Mouse (Mus musculus) erythroblast, adult 5-6 weeks (primary cell): ENCODE data around the gene Babam2. TPM values are rescaled to one million over a fixed set of nuclear protein-coding genes. Genes with fewer than 3 reads are reported as not detected.

Source experiments
- ATAC-seq: replicated peaks from 2 replicates; pipeline ENCODE4 v1.8.0; 2016; ENCODE audit warnings: moderate number of reproducible peaks, mild to moderate bottlenecking, moderate TSS enrichment, inconsistent platforms; ENCODE audit not compliant: poor library complexity, low FRiP score, severe bottlenecking
- total RNA-seq, 2 experiments: library from RNA; stranded (forward) in 1 of 2; stranded (reverse) in 1 of 2; fragments of 150-400 nt in 1 of 2; fragments of 200-764, 138-1000 nt in 1 of 2; gene quantifications; 2 replicates each; pipeline versions ENCODE4 v1.2.3 to v1.2.4; 2015 to 2017; ENCODE audit warnings: low replicate concordance in 2 of 2

Babam2 gene
- total RNA-seq, 2 experiments from 2014 or later, result 15.5 to 83.2 TPM

DNA sequence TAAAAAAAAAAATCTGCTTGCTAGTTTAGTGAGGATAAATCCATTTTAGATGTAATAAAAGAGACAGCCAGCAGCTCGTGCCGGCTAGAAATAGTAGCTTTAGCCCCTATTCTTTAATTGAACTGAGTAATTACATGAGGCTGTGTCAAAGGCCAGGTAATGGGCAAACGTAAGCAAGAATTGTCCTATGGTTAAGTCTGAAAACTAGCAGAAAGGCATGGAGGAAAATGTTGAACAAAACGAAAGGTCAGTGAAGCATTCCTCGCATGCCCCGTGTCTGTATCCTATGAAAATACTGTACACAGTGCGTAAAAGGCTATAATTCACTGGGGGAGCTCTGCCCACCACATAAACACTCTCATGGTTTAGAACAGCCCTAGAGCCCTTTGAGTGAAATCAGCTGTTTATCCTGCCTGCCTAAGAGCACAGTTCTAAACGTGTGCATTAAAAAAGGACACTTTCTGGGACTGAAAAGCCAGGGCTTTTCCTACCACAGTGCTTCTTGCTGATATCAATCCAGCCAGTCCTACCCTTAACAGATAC lies 361.8 kb downstream of the Babam2 start:
- ATAC-seq, result no peak

DNA sequence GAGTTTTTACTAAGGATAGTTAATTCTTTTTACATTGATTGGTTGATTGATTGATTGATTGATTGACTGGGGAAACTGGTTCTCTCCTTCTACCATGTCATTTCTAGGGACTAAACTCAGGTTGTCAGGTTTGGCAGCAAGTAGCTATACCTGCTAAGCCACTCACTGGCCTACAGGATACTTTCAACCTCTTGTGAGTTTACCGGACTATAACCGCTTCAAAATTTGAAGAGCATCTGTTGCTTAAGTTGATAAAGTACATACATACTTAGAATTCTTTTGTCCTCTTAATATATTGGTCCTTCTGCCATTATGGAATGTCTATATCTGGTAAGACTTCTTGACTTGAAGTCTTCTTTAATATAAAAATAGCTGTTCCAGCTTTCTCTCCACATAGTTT lies 363.0 kb downstream of the Babam2 start:
- ATAC-seq, result no peak

- no peak for ATAC-seq
Measured at GRCm38 (mm10) chr5:32061854-32062253, 364.4 kb downstream of the Babam2 start.

- ATAC-seq, result no peak
Measured at GRCm38 (mm10) chr5:32064341-32065105, 367.0 kb downstream of the Babam2 start.

GRCm38 (mm10) chr5:32066015-32066734 lies 368.7 kb downstream of the Babam2 start:
- ATAC-seq, result no peak

DNA sequence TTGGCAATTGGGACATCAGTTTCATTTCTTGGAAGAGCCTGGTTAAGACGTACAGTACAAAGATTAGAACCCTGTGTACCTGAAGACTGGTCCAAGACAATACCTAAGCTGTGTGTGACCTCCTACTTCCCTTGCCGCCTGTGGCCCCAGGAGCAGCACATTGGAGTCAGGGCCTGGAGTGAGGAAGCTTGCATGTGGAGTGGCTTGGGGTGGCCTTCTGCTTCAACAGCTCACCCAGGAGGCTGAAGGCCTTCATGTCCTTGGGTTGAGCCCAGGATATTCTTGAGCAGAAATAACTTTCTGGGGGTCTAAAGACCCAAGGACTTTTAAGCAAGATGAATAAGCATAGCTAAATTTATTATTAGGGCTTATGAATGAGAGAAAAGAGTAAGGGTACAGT lies 369.4 kb downstream of the Babam2 start:
- ATAC-seq, result no peak

DNA sequence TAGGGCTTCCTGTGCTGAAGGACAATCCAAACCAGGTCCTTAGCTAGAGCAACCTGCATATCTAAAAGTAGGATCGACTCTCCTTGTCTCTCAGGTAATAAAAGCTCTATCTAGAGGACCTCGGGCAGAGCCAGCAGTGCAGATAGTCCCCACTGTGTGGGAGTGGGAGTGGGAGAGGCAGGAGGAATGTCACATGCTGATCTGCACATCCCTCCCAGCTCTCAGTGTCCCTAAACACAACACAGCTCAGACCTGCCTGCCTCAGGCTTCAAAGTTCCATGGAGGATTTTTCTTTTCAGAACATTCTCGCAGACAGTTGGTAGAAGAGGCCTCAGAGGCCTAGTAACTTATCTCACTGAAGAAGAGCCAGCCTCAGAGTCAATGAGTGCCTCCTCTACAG lies 371.1 kb downstream of the Babam2 start:
- ATAC-seq, result no peak

DNA sequence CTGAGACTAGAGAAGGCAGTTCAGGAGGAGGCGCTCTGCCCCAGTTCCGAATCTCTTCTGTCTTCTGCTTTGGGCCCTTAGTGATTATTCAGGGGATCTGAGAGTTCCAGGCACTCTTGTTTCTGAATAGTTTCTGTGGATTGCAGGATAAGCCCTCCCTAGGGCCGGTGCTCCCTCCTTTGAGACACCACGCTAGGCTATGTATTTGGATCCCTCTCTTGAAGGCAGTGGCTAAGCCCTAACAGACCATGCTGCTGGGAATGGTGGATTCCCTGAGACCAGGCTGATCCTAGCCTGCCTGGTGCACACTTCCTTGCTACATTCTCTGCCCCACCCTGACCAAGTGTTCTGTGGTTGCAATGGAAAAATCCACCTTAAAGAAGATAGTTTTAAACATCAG lies 371.6 kb downstream of the Babam2 start:
- no peak for ATAC-seq

DNA sequence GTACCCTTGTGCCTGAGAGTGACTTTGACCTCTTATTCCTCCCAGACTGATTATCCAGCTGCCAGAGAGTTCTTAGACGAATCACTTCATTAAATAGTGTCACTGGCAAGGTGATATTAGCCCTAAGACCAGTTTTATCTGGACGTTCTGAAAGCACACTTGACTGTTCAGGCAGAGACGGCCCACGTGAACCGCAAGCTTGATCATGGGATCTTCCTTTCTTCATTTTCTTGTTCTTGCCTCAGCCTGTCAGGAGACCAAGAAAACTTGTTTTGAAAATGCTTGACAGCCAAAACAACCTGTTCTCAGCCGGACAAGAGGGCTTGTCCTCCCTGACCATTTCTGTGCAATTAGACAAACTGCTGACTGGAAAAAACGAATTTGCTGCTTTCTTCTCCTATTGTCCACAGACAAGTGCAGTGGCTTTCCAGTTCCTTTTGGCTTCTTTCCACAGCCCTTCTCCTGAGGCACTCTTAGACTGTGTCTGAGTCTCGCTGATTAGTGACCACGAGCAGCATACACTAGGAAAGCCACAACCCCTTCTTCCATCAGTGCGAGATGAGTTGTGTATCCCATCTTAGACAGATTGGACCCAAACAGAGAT lies 372.2 kb downstream of the Babam2 start:
- ATAC-seq, result no peak

DNA sequence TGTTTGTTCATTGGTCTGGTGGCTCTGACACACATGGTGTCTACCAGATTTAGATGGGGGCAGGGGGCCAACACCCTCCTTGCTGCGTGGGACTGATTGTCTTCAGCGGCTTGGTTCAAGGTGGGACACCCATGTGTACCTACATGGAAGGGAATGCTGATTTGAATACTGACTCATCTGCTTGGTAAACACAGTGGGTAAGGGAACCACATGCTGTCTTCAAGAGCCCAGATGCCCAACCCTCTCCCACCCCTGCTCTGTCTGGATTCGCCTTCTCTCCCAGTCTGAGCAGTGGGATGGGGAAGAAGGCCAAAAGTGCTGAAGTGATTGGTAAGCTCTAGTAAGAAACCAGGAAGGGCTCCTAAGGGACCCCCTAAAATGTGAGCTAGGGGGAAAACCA lies 373.3 kb downstream of the Babam2 start:
- ATAC-seq, result no peak

- no peak for ATAC-seq
Measured at GRCm38 (mm10) chr5:32071314-32071713, 373.8 kb downstream of the Babam2 start.

DNA sequence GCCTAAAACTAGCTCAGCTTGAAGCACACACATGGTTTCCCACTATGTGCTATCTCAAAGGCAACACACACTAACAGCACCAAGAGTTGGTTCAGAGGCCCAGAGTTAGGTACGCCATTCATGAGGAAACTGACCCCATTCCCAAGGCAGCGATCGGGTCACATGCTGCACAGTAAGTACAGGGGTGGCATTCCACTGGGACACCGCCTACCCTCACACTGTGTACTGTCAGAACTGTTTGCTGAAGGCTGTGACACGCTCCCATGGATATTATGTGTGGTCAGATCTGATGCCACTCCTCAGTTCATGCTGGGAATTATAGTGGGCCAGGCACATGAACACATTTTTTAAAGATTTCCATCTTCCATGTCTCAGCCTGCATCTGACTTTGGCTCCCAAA lies 374.3 kb downstream of the Babam2 start:
- ATAC-seq, result no peak

GRCm38 (mm10) chr5:32072877-32073276 lies 375.4 kb downstream of the Babam2 start:
- ATAC-seq, result no peak

- ATAC-seq, result no peak
Measured at GRCm38 (mm10) chr5:32074053-32074452, 376.6 kb downstream of the Babam2 start.

DNA sequence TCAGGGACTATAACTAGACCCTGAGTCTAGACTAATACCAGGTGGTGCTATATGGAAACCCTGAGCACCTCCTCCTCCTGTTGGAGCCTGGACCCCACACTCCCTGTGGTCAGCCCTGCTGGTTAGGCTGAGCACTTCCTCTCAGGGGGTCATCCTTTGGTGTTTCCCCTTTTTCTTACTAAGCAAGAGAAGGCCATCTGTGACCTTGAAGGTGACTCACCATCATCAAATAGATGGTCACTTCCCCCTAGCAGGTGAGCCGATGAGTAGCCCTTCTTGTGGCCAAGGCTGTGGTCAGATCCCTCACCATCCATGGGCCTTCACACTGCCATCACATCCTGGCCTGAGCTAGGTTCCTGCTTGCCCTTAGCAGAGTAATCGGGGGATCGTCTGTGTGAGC lies 379.7 kb downstream of the Babam2 start:
- ATAC-seq, result no peak

- no peak for ATAC-seq
Measured at GRCm38 (mm10) chr5:32078986-32079385, 381.5 kb downstream of the Babam2 start.

- no peak for ATAC-seq
Measured at GRCm38 (mm10) chr5:32080490-32081219, 383.2 kb downstream of the Babam2 start.

- ATAC-seq, result no peak
Measured at GRCm38 (mm10) chr5:32084401-32084804, 386.9 kb downstream of the Babam2 start.

- ATAC-seq, result no peak
Measured at GRCm38 (mm10) chr5:32085566-32085965, 388.1 kb downstream of the Babam2 start.

DNA sequence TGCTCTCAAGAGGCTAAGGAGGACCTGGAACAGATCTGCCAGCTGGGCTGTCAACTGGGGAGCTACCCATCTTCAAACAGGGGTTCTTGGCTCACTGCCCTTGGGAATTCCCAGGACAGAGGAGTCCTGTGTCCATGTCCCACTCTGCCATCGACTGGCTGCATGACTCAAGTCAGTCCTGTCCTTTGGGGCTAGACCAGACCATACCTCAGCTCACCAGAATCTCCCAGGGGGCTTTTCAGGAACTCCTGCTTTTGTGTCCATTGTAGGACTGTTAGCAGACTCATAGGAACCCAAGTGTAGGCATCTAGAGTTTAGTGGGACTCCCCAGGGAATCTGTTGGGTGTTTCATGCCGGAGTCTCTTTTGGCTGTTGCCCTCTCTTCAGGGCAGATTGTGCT lies 388.5 kb downstream of the Babam2 start:
- no peak for ATAC-seq
